Mouse (Mus musculus) layer of hippocampus, postnatal 25 days (tissue): ENCODE results near the gene Atad3a. TPM values are rescaled to one million over a fixed set of nuclear protein-coding genes. Genes with fewer than 3 reads are reported as not detected.
A peak's percentile ranks its signal among the peaks of the same experiment; 100 is the strongest.
"Not testable (repeated sequence)": the region's sequence is repeated elsewhere in the genome, so short reads cannot be mapped to it uniquely, and the experiment has no call there.

Source experiments
- DNase-seq, 2 experiments: peaks; one replicate each; pipeline ENCODE4 v3.0.0; 2022; ENCODE audit warnings: mixed read lengths in 2 of 2, low spot score in 1 of 2; ENCODE audit errors: extremely low spot score in 1 of 2
- total RNA-seq, 2 experiments: library from RNA; stranded (reverse); gene quantifications; 2 replicates each; pipeline ENCODE4 v1.2.3; 2021

The Atad3a gene
- 10 to 100 TPM; 47.5 to 56.3 TPM for total RNA-seq

- DNase-seq = peak; percentile 96 to 97
These were observed at the start of gene Atad3a for GRCm38 (mm10) chr4:155760613-155761355. Gene Atad3a (minus strand): TSS chr4:155761093.

- no peak for DNase-seq
These were observed 46.9 kb upstream of the Atad3a start for GRCm38 (mm10) chr4:155807841-155808240.

GRCm38 (mm10) chr4:155803340-155804041, 42.6 kb upstream of the Atad3a start:
- DNase-seq = peak; percentile 97 to 99

- DNase-seq = no peak
These were observed 41.9 kb upstream of the Atad3a start, which contains the start of gene Mrpl20 for GRCm38 (mm10) chr4:155802741-155803339. Gene Mrpl20 (plus strand): TSS chr4:155802878.

GRCm38 (mm10) chr4:155802075-155802474, 41.2 kb upstream of the Atad3a start:
- no peak for DNase-seq

GRCm38 (mm10) chr4:155793730-155794129, 32.8 kb upstream of the Atad3a start:
- DNase-seq = no peak

- DNase-seq = no peak
These were observed 30.5 kb upstream of the Atad3a start for GRCm38 (mm10) chr4:155791240-155791933.

- DNase-seq = no peak
These were observed 29.8 kb upstream of the Atad3a start for GRCm38 (mm10) chr4:155790650-155791161.

GRCm38 (mm10) chr4:155790021-155790489, 29.2 kb upstream of the Atad3a start, which contains the start of gene Ankrd65:
Gene Ankrd65 (plus strand): TSS chr4:155790439.
- no peak for DNase-seq

- DNase-seq = not testable (repeated sequence)
These were observed 27.9 kb upstream of the Atad3a start for GRCm38 (mm10) chr4:155788833-155789232.

- no peak for DNase-seq
These were observed 27.4 kb upstream of the Atad3a start for GRCm38 (mm10) chr4:155788300-155788699.

GRCm38 (mm10) chr4:155785819-155786218, 24.9 kb upstream of the Atad3a start, which contains the start of gene Tmem88b:
Gene Tmem88b (minus strand): TSS chr4:155785874.
- no peak for DNase-seq

GRCm38 (mm10) chr4:155785246-155785645, 24.4 kb upstream of the Atad3a start:
- no peak for DNase-seq

GRCm38 (mm10) chr4:155784081-155784701, 23.3 kb upstream of the Atad3a start:
- DNase-seq = peak; percentile 65 to 78

GRCm38 (mm10) chr4:155783486-155784080, 22.7 kb upstream of the Atad3a start:
- DNase-seq = no peak

- no peak for DNase-seq
These were observed 20.0 kb upstream of the Atad3a start for GRCm38 (mm10) chr4:155780895-155781294.

- DNase-seq = no peak
These were observed 18.6 kb upstream of the Atad3a start for GRCm38 (mm10) chr4:155779498-155779897.

GRCm38 (mm10) chr4:155777816-155778215, 16.9 kb upstream of the Atad3a start:
- no peak for DNase-seq

- DNase-seq = no peak
These were observed 15.9 kb upstream of the Atad3a start for GRCm38 (mm10) chr4:155776704-155777335.
